Mouse (Mus musculus) monocyte, adult 5-6 weeks (primary cell): ENCODE measurements around the gene Syn3. TPM values are rescaled to one million over a fixed set of nuclear protein-coding genes. Genes with fewer than 3 reads are reported as not detected.
"Not testable (repeated sequence)": the region's sequence is repeated elsewhere in the genome, so short reads cannot be mapped to it uniquely, and the experiment has no call there.

Experiments used
- ATAC-seq: fragments of 153-309, 156-312 bp; replicated peaks from 2 replicates; pipeline ENCODE4 v1.8.0; 2017; ENCODE audit warnings: mild to moderate bottlenecking; ENCODE audit not compliant: low TSS enrichment, insufficient number of reproducible peaks, severe bottlenecking, poor library complexity, low FRiP score
- total RNA-seq: library from RNA; stranded (forward); fragments of 200-1000, 200-491, 200-594 nt; gene quantifications from 3 replicates; pipeline ENCODE4 v1.2.3, GENCODE M21; 2017

The Syn3 gene
- total RNA-seq = 0.29 TPM in 1 of 3 replicates, not detected in the others

GRCm38 (mm10) chr10:86498673-86499391 lies at the start of gene Syn3:
TSS of gene Syn3 (minus strand) at chr10:86498896.
- ATAC-seq = peak; percentile 62

- not testable (repeated sequence) for ATAC-seq
Measured at GRCm38 (mm10) chr10:86526357-86526874, 27.7 kb upstream of the Syn3 start.

GRCm38 (mm10) chr10:86513801-86514200 lies 15.1 kb upstream of the Syn3 start:
- ATAC-seq = no peak

GRCm38 (mm10) chr10:86510941-86511340 lies 12.2 kb upstream of the Syn3 start:
- ATAC-seq = no peak

- ATAC-seq = no peak
Measured at GRCm38 (mm10) chr10:86502063-86502462, 3.4 kb upstream of the Syn3 start.

- ATAC-seq = no peak
Measured at GRCm38 (mm10) chr10:86498051-86498672, 534 bp downstream of the Syn3 start.

GRCm38 (mm10) chr10:86495851-86496250 lies 2.8 kb downstream of the Syn3 start:
- ATAC-seq = no peak

GRCm38 (mm10) chr10:86493140-86493539 lies 5.6 kb downstream of the Syn3 start:
- no peak for ATAC-seq

- ATAC-seq = no peak
Measured at GRCm38 (mm10) chr10:86492089-86492907, 6.4 kb downstream of the Syn3 start.

GRCm38 (mm10) chr10:86491316-86492088 lies 7.2 kb downstream of the Syn3 start:
- no peak for ATAC-seq

- no peak for ATAC-seq
Measured at GRCm38 (mm10) chr10:86488544-86488943, 10.2 kb downstream of the Syn3 start.

- no peak for ATAC-seq
Measured at GRCm38 (mm10) chr10:86485971-86486370, 12.7 kb downstream of the Syn3 start.

- no peak for ATAC-seq
Measured at GRCm38 (mm10) chr10:86483968-86484367, 14.7 kb downstream of the Syn3 start.

- no peak for ATAC-seq
Measured at GRCm38 (mm10) chr10:86482496-86482895, 16.2 kb downstream of the Syn3 start.

GRCm38 (mm10) chr10:86480711-86481110 lies 18.0 kb downstream of the Syn3 start:
- no peak for ATAC-seq

- ATAC-seq = no peak
Measured at GRCm38 (mm10) chr10:86479718-86480121, 19.0 kb downstream of the Syn3 start.

GRCm38 (mm10) chr10:86476720-86477119 lies 22.0 kb downstream of the Syn3 start:
- no peak for ATAC-seq

- no peak for ATAC-seq
Measured at GRCm38 (mm10) chr10:86475270-86475669, 23.4 kb downstream of the Syn3 start.
